Mouse (Mus musculus): ENCODE data around the gene Bcl2l12. TPM values are rescaled to one million over a fixed set of nuclear protein-coding genes. Genes with fewer than 3 reads are reported as not detected.

Gene Bcl2l12
- polyA plus RNA-seq, 1 experiment from 2014 or later: 83.9 TPM

DNA sequence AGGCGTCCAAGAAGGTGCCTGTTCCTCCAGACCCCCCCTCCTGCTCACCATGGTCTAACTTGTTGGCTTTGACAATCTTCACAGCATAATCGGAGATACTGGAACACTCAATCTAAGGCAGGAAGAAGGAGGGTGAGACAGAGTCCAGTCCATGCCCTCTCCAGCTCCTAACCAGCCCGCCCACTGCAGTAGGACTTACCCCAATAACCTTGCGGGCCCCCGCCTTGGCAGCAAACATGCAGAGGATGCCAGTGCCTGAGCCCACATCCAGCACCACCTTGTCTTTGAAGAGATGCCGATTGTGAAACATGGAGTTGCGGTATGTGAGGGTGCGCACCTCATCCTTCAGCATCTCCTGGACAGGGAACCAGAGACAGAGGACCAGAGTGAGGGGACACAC, 17.0 kb downstream of the Bcl2l12 start:
- H3K9me3 ChIP-seq: no peaks in the 10 kb centered on the region
- H3K4me3 ChIP-seq: no peak overlapping the region
- no peak for DNase-seq (ENCODE audit: extremely low spot score, low spot score)
- WGBS: 94% methylated on average over 8 of the region's 8 CpGs
- H3K27ac ChIP-seq: no peak overlapping the region
- H3K36me3 ChIP-seq (replicated peaks): peaks cover 85% of the 10 kb centered on the region
- H3K27me3 ChIP-seq (ENCODE audit: poor library complexity, severe bottlenecking): no peaks in the 10 kb centered on the region
- peaks cover 27% of the 10 kb centered on the region for H3K4me1 ChIP-seq

DNA sequence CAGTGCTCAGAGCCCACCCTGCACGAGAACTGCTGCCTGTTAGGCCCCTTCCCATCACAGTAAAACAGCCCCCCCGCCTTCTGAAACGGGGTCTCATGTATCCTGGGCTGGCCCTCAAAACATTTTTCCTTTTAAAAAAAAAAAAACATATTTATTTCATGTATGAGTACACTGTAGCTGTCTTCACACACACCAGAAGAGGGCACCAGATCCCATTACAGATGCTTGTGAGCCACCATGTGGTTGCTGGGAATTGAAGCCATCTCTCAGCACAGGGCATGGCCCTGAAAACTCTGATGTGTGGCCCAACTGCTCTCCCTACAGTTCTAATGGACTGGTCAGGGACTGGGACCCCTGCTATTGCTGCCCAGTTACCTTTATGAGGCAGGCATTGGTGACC, 20.2 kb downstream of the Bcl2l12 start:
- peak overlapping the region; percentile 1; the same call in 1 of the 2 replicates for H3K4me3 ChIP-seq
- 87% methylated on average over 3 of the region's 3 CpGs for WGBS
- peaks cover 81% of the 10 kb centered on the region for H3K36me3 ChIP-seq (replicated peaks)
- peaks cover 27% of the 10 kb centered on the region for H3K4me1 ChIP-seq
- no peak for DNase-seq (ENCODE audit: extremely low spot score, low spot score)
- no peaks in the 10 kb centered on the region for H3K9me3 ChIP-seq
- no peaks in the 10 kb centered on the region for H3K27me3 ChIP-seq (ENCODE audit: poor library complexity, severe bottlenecking)
- no peak overlapping the region for H3K27ac ChIP-seq

GRCm38 (mm10) chr7:44975117-44975419, 23.4 kb downstream of the Bcl2l12 start:
- DNase-seq (ENCODE audit: extremely low spot score, low spot score): no peak
- Histone ChIP-seq H3K36me3 (replicated peaks) (peaks cover 51% of the 10 kb centered on the region), H3K4me1 (peaks cover 46% of the 10 kb centered on the region), H3K27me3 (ENCODE audit: poor library complexity, severe bottlenecking) (no peaks in the 10 kb centered on the region), H3K4me3 (peak overlapping the region; percentile 58), H3K9me3 (no peaks in the 10 kb centered on the region), H3K27ac (peak overlapping the region; percentile 81; the same call in 1 of the 2 replicates)
- WGBS: 28% methylated on average over 6 of the region's 6 CpGs

DNA sequence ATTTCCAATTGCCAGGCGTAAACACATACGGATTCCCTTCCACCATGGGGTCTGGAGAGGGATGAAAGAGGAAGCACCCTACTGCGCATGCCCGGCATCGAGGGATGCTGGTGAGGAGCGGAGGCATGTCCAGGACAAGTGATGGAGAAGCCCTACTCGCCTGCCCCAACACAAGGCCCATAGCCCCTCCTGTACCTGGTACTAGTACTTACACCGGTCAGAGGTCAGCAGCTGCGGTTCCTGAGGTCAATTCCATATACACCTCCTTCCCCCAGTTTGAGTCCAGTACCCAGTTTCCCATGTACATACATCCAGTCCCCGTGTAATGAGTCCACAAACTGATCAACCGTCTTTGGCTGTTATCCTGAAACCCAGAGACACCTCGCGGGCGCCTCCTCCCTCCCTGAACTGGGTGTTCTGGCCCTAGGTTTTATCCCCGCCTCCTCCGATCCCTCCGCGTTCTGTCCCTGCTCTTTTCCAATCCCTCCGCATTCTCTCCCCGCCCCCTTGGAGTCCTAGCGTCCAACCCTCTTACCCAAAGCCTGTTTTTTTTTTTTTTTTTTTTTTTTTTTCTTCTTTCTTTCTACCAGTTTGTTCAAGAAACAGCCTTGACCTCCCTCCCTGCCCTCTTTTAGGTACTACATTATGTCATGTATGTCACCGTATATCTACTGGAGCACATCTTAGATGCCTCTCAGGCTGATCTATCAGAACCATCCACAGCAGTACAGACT, 24.0 kb downstream of the Bcl2l12 start, which contains the start of gene Cpt1c:
Gene Cpt1c (minus strand): TSS at position 469 of the 734 bp plus-strand sequence.
- Histone ChIP-seq H3K4me3 (peak within 1 kb of the TSS; percentile 58), H3K36me3 (replicated peaks) (peaks cover 45% of the 10 kb centered on the region), H3K9me3 (no peaks in the 10 kb centered on the region), H3K4me1 (peaks cover 51% of the 10 kb centered on the region), H3K27ac (peak within 1 kb of the TSS; percentile 81), H3K27me3 (ENCODE audit: poor library complexity, severe bottlenecking) (no peaks in the 10 kb centered on the region)
- 1% methylated on average over 22 of the region's 22 CpGs for WGBS
- peak; percentile 83 for DNase-seq (ENCODE audit: extremely low spot score, low spot score)

GRCm38 (mm10) chr7:44973415-44974130, 24.9 kb downstream of the Bcl2l12 start:
- 40% methylated on average over 14 of the region's 14 CpGs for WGBS

GRCm38 (mm10) chr7:44971142-44971541, 27.4 kb downstream of the Bcl2l12 start:
- no peaks in the 10 kb centered on the region for H3K9me3 ChIP-seq
- H3K27ac ChIP-seq: peak overlapping the region; percentile 89
- 82% methylated on average over 7 of the region's 7 CpGs for WGBS
- H3K27me3 ChIP-seq (ENCODE audit: poor library complexity, severe bottlenecking): no peaks in the 10 kb centered on the region
- DNase-seq (ENCODE audit: extremely low spot score, low spot score): no peak
- H3K4me3 ChIP-seq: peak overlapping the region; percentile 68
- peaks cover 53% of the 10 kb centered on the region for H3K4me1 ChIP-seq
- peaks cover 25% of the 10 kb centered on the region for H3K36me3 ChIP-seq (replicated peaks)

More at GRCm38 (mm10) chr7:44973415-44974130, 24.9 kb downstream of the Bcl2l12 start:
- H3K9me3 ChIP-seq: no peaks in the 10 kb centered on the region
- H3K36me3 ChIP-seq (replicated peaks): peaks cover 36% of the 10 kb centered on the region
- peaks cover 53% of the 10 kb centered on the region for H3K4me1 ChIP-seq
- H3K27me3 ChIP-seq (ENCODE audit: poor library complexity, severe bottlenecking): no peaks in the 10 kb centered on the region
- no peak for DNase-seq (ENCODE audit: extremely low spot score, low spot score)
- H3K4me3 ChIP-seq: peak overlapping the region; percentile 58
- H3K27ac ChIP-seq: peak overlapping the region; percentile 81

DNA sequence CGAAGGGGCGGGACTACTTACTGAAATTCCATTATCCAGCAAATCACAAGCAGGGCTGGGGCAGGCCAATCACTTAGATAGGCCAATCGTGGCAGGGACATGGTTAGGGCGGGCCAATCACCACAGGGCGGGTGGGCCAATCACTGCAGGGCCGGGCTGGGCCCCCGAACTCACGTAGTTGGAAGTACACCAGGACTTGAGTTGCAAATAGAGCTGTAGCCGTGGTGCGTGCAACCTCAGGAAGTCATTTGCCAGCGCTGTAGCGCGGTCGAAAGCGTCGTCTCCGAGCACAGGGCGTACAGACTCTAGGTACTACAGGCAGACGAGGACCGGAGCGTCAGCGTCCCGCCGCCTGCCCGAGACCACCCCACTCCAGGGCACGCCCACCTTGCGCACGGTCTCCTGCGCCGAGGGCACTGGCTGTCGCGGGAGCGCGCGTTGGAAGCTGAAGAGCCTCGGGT, 28.3 kb downstream of the Bcl2l12 start:
- under 1% methylated on average over 36 of the region's 36 CpGs for WGBS
- Histone ChIP-seq H3K27me3 (ENCODE audit: poor library complexity, severe bottlenecking) (no peaks in the 10 kb centered on the region), H3K4me3 (peak overlapping the region; percentile 68), H3K36me3 (replicated peaks) (peaks cover 25% of the 10 kb centered on the region), H3K4me1 (peaks cover 50% of the 10 kb centered on the region), H3K9me3 (no peaks in the 10 kb centered on the region), H3K27ac (peak overlapping the region; percentile 89)
- peak; percentile 91 for DNase-seq (ENCODE audit: extremely low spot score, low spot score)

DNA sequence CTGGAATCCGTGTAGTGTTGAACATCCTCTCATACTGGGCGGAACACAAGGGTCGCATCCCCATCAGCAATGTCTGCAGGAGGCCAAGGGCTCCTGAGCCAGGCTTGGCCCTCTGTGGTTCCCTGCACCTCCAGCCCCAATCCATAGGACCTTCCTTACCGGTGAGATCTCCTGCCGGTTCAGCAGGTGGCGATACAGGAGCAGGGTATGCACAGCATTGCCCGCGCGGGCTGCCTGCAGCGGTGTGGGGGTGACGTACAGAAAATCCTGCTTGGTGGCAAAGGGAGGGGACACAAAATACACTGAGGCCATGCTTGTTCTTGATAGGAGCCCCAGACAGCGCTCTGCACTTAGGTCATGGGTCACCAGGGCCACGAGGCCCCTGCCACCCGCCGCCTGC, 31.9 kb downstream of the Bcl2l12 start:
- no peaks in the 10 kb centered on the region for H3K9me3 ChIP-seq

GRCm38 (mm10) chr7:44965975-44966374, 32.5 kb downstream of the Bcl2l12 start:
- DNase-seq (ENCODE audit: extremely low spot score, low spot score): no peak
- H3K27ac ChIP-seq: no peak overlapping the region
- H3K4me3 ChIP-seq: no peak overlapping the region
- no peaks in the 10 kb centered on the region for H3K9me3 ChIP-seq
- 85% methylated on average over 7 of the region's 7 CpGs for WGBS
- peaks cover 61% of the 10 kb centered on the region for H3K36me3 ChIP-seq (replicated peaks)
- no peaks in the 10 kb centered on the region for H3K27me3 ChIP-seq (ENCODE audit: poor library complexity, severe bottlenecking)
- H3K4me1 ChIP-seq: peaks cover 17% of the 10 kb centered on the region

More for the DNA sequence above, 31.9 kb downstream of the Bcl2l12 start:
- 80% methylated on average over 15 of the region's 15 CpGs for WGBS
- H3K27ac ChIP-seq: no peak overlapping the region
- no peak for DNase-seq (ENCODE audit: extremely low spot score, low spot score)
- peaks cover 23% of the 10 kb centered on the region for H3K4me1 ChIP-seq
- H3K4me3 ChIP-seq: no peak overlapping the region
- H3K36me3 ChIP-seq (replicated peaks): peaks cover 54% of the 10 kb centered on the region
- H3K27me3 ChIP-seq (ENCODE audit: poor library complexity, severe bottlenecking): no peaks in the 10 kb centered on the region

DNA sequence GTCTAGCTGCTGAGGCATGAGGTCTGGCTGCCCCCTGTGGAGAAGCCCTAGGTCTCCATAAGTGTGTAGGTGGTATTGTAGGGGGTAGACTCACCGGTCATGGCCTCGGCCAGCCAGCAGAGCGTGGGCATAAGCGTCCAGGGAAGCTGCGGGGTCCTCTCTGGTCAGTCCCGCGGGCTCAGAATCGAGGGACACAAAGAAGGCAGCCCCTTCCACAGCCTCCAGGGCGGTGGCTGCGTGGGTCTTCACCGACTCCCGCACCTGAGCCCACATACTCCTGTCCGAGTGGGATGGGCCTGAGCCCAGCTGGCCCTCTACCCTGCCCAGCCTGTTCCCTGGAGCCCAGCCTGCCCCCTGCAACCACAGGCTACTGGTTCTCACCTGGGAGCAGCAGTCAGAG, 33.5 kb downstream of the Bcl2l12 start:
- Histone ChIP-seq H3K4me1 (peaks cover 7% of the 10 kb centered on the region; the same call in 1 of the 2 replicates), H3K27ac (no peak overlapping the region), H3K36me3 (replicated peaks) (peaks cover 69% of the 10 kb centered on the region), H3K27me3 (ENCODE audit: poor library complexity, severe bottlenecking) (no peaks in the 10 kb centered on the region), H3K4me3 (no peak overlapping the region), H3K9me3 (no peaks in the 10 kb centered on the region)
- 96% methylated on average over 13 of the region's 13 CpGs for WGBS
- DNase-seq (ENCODE audit: extremely low spot score, low spot score): no peak

DNA sequence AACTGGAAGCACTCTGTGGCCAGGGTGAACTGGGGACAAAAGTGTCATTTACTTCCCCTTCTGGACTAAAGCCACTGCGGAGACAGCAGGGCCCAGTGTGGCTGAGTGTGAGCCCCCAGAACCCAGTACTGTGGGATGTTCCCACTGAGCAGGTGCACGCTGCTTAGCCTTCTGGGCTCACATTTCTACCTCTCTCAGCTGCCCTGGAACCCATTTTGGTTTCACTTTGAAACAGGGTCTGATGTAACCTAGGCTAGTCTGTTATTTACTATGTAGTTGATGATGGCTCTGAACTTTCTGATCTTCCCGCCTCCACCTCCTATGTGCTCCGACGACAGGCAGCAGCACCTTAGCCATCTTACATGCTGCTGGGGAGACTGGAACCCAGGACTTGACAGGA, 35.7 kb downstream of the Bcl2l12 start:
- H3K27me3 ChIP-seq (ENCODE audit: poor library complexity, severe bottlenecking): no peaks in the 10 kb centered on the region
- H3K27ac ChIP-seq: no peak overlapping the region
- no peak for DNase-seq (ENCODE audit: extremely low spot score, low spot score)
- peaks cover 81% of the 10 kb centered on the region for H3K36me3 ChIP-seq (replicated peaks)
- no peaks in the 10 kb centered on the region for H3K9me3 ChIP-seq
- 94% methylated on average over 5 of the region's 5 CpGs for WGBS
- H3K4me3 ChIP-seq: no peak overlapping the region
- H3K4me1 ChIP-seq: no peaks in the 10 kb centered on the region

- 0 out of 2 replicates have a peak, but pooled peaks cover 4% of the 10 kb centered on the region for H3K4me1 ChIP-seq
- 87% methylated on average over 8 of the region's 8 CpGs for WGBS
- H3K36me3 ChIP-seq (replicated peaks): peaks cover 79% of the 10 kb centered on the region
- no peak for DNase-seq (ENCODE audit: extremely low spot score, low spot score)
- H3K9me3 ChIP-seq: no peaks in the 10 kb centered on the region
- no peaks in the 10 kb centered on the region for H3K27me3 ChIP-seq (ENCODE audit: poor library complexity, severe bottlenecking)
- H3K4me3 ChIP-seq: no peak overlapping the region
- no peak overlapping the region for H3K27ac ChIP-seq
Observed at GRCm38 (mm10) chr7:44962337-44962736, 36.2 kb downstream of the Bcl2l12 start.

DNA sequence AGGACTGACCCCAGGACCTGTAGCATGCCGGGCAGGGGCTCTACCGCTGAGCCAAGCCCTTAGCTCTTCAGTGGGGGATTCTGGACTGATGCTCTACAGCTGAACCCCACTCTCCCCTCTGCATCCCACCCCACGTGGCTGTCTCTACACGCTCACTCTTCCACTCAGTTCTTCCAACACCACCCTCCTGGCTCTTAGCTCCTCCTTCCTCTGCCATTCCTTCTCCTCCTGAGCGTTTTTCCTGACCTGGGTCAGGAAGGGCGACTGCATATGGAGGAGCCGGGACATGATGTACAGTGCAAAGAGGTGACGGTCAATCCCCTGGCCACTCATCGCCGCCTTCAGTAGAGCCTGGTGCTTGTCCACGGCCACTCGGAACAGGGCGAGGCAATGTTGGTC, 38.0 kb downstream of the Bcl2l12 start:
- Histone ChIP-seq H3K9me3 (no peaks in the 10 kb centered on the region), H3K27me3 (ENCODE audit: poor library complexity, severe bottlenecking) (no peaks in the 10 kb centered on the region), H3K36me3 (replicated peaks) (peaks cover 63% of the 10 kb centered on the region), H3K4me1 (peaks cover 7% of the 10 kb centered on the region; the same call in 1 of the 2 replicates), H3K27ac (no peak overlapping the region), H3K4me3 (no peak overlapping the region)
- no peak for DNase-seq (ENCODE audit: extremely low spot score, low spot score)
- WGBS: 93% methylated on average over 13 of the region's 13 CpGs

All from forebrain, embryonic 10.5 days (tissue).